Mouse (Mus musculus) kidney, adult 9 months (tissue): Measurements from ENCODE around the gene Pdcl.

Experiments used
- DNase-seq: peaks from one replicate; pipeline ENCODE4 v3.0.0; 2022

Pdcl gene

GRCm38 (mm10) chr2:37358633-37359540 is at the start of gene Pdcl:
Pdcl (minus strand) TSS chr2:37359332.
- DNase-seq, result peak; percentile 98

- DNase-seq, result peak; percentile 8
These were observed 36.4 kb upstream of the Pdcl start for GRCm38 (mm10) chr2:37395539-37395938.

GRCm38 (mm10) chr2:37382921-37383320 is 23.8 kb upstream of the Pdcl start:
- no peak for DNase-seq

GRCm38 (mm10) chr2:37380189-37380588 is 21.1 kb upstream of the Pdcl start:
- peak; percentile 72 for DNase-seq

- DNase-seq, result no peak
These were observed 16.9 kb upstream of the Pdcl start for GRCm38 (mm10) chr2:37376018-37376417.

- no peak for DNase-seq
These were observed 11.5 kb upstream of the Pdcl start for GRCm38 (mm10) chr2:37370651-37371050.

GRCm38 (mm10) chr2:37359908-37360307 is 776 bp upstream of the Pdcl start:
- no peak for DNase-seq

- no peak for DNase-seq
These were observed 3.6 kb downstream of the Pdcl start for GRCm38 (mm10) chr2:37355571-37355970.

GRCm38 (mm10) chr2:37351671-37352070 is 7.5 kb downstream of the Pdcl start:
- peak; percentile 48 for DNase-seq

- DNase-seq, result peak; percentile 42
These were observed 20.5 kb downstream of the Pdcl start for GRCm38 (mm10) chr2:37338497-37339187.

- DNase-seq, result no peak
These were observed 25.8 kb downstream of the Pdcl start for GRCm38 (mm10) chr2:37333321-37333720.

GRCm38 (mm10) chr2:37326215-37326614 is 32.9 kb downstream of the Pdcl start, which contains the start of gene Olfr368:
Olfr368 (plus strand) TSS chr2:37326515.
- DNase-seq, result no peak
